Mouse (Mus musculus): ENCODE measurements around the gene Laptm4a. TPM values are rescaled to one million over a fixed set of nuclear protein-coding genes. Genes with fewer than 3 reads are reported as not detected.
"Not testable (repeated sequence)": the region's sequence is repeated elsewhere in the genome, so short reads cannot be mapped to it uniquely, and the experiment has no call there.

The Laptm4a gene
- total and polyA plus RNA-seq, 2 experiments: 155 to 197 TPM

DNA sequence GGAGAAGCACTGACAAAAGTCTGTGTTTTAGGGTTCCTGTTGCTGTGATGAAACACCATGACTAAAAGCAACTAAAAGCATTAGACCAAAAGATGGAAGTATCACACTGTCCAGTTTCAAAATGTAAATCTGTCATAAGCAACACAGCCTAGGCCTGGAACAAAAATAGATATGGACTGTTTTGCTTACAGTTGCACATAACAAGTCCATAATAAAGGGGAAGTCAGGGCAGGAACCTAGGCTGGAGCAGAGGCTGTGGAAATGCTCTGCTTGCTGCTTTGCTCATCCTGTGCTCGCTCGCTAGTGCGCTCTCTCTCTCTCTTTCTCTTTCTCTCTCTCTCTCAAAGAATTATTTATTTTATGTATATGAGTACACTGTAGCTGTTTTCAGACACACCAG lies 6.2 kb downstream of the Laptm4a start:
- H3K27me3 ChIP-seq (ENCODE audit: control insufficient read depth, insufficient read depth, low read length): no peaks in the 10 kb centered on the region
- peaks cover 9% of the 10 kb centered on the region for H3K36me3 ChIP-seq (ENCODE audit: control insufficient read depth, insufficient read depth, low read length)
- no peak overlapping the region for H3K4me3 ChIP-seq (ENCODE audit: insufficient read depth, low read depth, low read length)
- H3K27ac ChIP-seq (replicated peaks; ENCODE audit: insufficient read depth, low read depth, low read length): no peak overlapping the region
- no peak for TF ChIP-seq CTCF (IDR thresholded peaks at IDR 0.05; ENCODE audit: low read depth, low read length)
- no peak for TF ChIP-seq POLR2A (IDR thresholded peaks at IDR 0.05; ENCODE audit: extremely low read depth, insufficient read depth, low read length)
- WGBS: 73% methylated on average over 3 of the region's 3 CpGs
- DNase-seq (ENCODE audit: extremely low read depth, low read depth, low spot score): peak; percentile 52
- peaks cover 32% of the 10 kb centered on the region for H3K4me1 ChIP-seq (ENCODE audit: control insufficient read depth, insufficient read depth, low read length)
- H3K79me2 ChIP-seq (ENCODE audit: control insufficient read depth, insufficient read depth, low read length): peaks cover 35% of the 10 kb centered on the region; the same call in 1 of the 2 replicates
- no peak overlapping the region for H3K9ac ChIP-seq (ENCODE audit: low read depth, low read length)

DNA sequence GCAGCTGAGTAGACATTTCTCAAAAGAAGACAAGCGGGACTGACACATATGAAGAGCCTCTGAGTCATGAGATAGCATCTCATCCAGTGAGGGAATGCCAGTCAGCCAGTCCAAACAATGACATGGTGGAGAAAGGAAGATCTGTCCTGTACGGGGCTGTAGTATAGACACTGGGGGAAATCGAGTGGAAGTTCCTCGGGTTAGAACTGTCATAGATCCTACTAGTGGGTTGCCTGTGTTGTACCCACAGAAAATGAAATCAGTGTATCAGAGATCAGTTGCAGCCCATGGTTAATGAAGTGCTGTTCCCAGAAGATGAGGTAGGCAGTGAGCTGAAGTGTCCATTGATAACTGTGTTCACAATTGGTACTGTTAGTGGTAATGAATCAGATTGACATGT lies 7.3 kb downstream of the Laptm4a start:
- no peak for DNase-seq (ENCODE audit: extremely low read depth, low read depth, low spot score)
- Histone ChIP-seq H3K27ac (replicated peaks; ENCODE audit: insufficient read depth, low read depth, low read length) (no peak overlapping the region), H3K4me1 (ENCODE audit: control insufficient read depth, insufficient read depth, low read length) (peaks cover 24% of the 10 kb centered on the region), H3K9ac (ENCODE audit: low read depth, low read length) (no peak overlapping the region), H3K36me3 (ENCODE audit: control insufficient read depth, insufficient read depth, low read length) (peaks cover 12% of the 10 kb centered on the region), H3K79me2 (ENCODE audit: control insufficient read depth, insufficient read depth, low read length) (peaks cover 31% of the 10 kb centered on the region; the same call in 1 of the 2 replicates), H3K27me3 (ENCODE audit: control insufficient read depth, insufficient read depth, low read length) (no peaks in the 10 kb centered on the region), H3K4me3 (ENCODE audit: insufficient read depth, low read depth, low read length) (no peak overlapping the region)
- TF ChIP-seq CTCF (IDR thresholded peaks at IDR 0.05; ENCODE audit: low read depth, low read length) (no peak), POLR2A (IDR thresholded peaks at IDR 0.05; ENCODE audit: extremely low read depth, insufficient read depth, low read length) (no peak)
- WGBS: 77% methylated on average over 4 of the region's 4 CpGs

DNA sequence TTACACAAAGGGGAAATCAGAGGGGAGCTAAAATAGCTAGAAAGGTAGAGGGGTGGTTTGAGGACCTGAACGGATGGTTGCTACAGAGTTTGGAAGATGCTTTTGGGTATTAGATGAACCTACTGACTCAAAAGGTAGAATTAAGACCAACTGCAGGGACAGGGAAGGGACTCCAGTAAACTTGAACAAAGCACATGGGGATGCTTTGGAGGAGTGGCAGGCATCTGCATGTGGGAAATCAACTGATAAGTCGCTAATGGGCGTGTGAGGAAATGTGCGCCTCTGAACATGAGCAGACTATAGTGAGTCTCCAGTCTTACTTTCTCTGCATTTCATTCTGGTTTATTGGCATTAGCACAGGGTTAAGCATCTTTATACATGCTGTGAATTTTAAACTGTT lies 9.6 kb downstream of the Laptm4a start:
- H3K9ac ChIP-seq (ENCODE audit: low read depth, low read length): no peak overlapping the region
- no peak for TF ChIP-seq POLR2A (IDR thresholded peaks at IDR 0.05; ENCODE audit: extremely low read depth, insufficient read depth, low read length)
- no peak for TF ChIP-seq CTCF (IDR thresholded peaks at IDR 0.05; ENCODE audit: low read depth, low read length)
- H3K27me3 ChIP-seq (ENCODE audit: control insufficient read depth, insufficient read depth, low read length): no peaks in the 10 kb centered on the region
- peaks cover 19% of the 10 kb centered on the region; the same call in 1 of the 2 replicates for H3K79me2 ChIP-seq (ENCODE audit: control insufficient read depth, insufficient read depth, low read length)
- DNase-seq (ENCODE audit: extremely low read depth, low read depth, low spot score): no peak
- H3K36me3 ChIP-seq (ENCODE audit: control insufficient read depth, insufficient read depth, low read length): peaks cover 30% of the 10 kb centered on the region
- no peak overlapping the region for H3K27ac ChIP-seq (replicated peaks; ENCODE audit: insufficient read depth, low read depth, low read length)
- WGBS: 75% methylated on average over 4 of the region's 4 CpGs
- H3K4me3 ChIP-seq (ENCODE audit: insufficient read depth, low read depth, low read length): no peak overlapping the region
- peaks cover 17% of the 10 kb centered on the region for H3K4me1 ChIP-seq (ENCODE audit: control insufficient read depth, insufficient read depth, low read length)

DNA sequence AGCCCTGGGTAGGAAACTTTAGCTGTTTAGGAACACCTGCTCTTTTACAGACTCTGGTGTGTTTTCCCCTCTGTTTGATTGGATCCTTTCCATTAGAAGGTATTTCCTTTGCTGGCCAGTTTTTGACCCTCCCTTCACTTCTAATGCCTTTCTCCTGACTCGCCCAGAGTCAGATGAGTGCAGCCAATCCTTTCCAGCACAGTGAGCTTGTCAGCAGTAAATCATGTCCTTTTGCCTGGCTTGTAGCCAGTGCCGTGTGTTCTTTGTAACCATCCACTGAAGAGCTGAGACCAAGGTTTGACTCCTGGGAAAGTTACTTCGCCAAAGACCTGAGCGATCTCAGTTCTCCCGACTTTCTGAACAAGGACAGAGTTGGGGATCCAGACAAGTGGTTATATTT lies 13.9 kb downstream of the Laptm4a start:
- peaks cover 56% of the 10 kb centered on the region for H3K36me3 ChIP-seq (ENCODE audit: control insufficient read depth, insufficient read depth, low read length)
- 70% methylated on average over 5 of the region's 5 CpGs for WGBS
- no peak for DNase-seq (ENCODE audit: extremely low read depth, low read depth, low spot score)

DNA sequence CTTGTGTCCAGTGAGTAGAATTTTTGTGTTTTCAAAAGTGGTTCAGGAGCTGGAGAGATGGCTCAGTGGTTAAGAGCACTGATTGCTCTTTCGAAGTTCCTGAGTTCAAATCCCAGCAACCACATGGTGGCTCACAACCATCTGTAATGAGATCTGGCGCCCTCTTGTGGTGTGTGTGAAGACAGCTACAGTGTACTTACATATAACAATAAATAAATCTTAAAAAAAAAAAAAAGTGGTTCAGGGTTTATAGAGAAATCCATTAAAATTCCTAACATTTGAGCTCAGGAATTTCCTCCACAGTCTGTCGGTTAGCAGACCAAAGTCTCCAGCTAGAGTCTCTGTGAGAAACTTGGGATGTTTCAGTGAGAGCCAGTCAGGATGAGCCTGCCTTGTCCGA lies 14.7 kb downstream of the Laptm4a start:
- H3K4me1 ChIP-seq (ENCODE audit: control insufficient read depth, insufficient read depth, low read length); H3K9ac ChIP-seq (ENCODE audit: low read depth, low read length); H3K79me2 ChIP-seq (ENCODE audit: control insufficient read depth, insufficient read depth, low read length); H3K27me3 ChIP-seq (ENCODE audit: control insufficient read depth, insufficient read depth, low read length); H3K4me3 ChIP-seq (ENCODE audit: insufficient read depth, low read depth, low read length); H3K27ac ChIP-seq (replicated peaks; ENCODE audit: insufficient read depth, low read depth, low read length): not testable (repeated sequence)
- TF ChIP-seq CTCF (IDR thresholded peaks at IDR 0.05; ENCODE audit: low read depth, low read length): 0 out of 2 replicates have a peak, but pooled peaks have one; percentile 3
- DNase-seq (ENCODE audit: extremely low read depth, low read depth, low spot score): peak; percentile 26
- H3K36me3 ChIP-seq (ENCODE audit: control insufficient read depth, insufficient read depth, low read length): peaks cover 56% of the 10 kb centered on the region
- 82% methylated on average over 4 of the region's 4 CpGs for WGBS

More for the DNA sequence above, 13.9 kb downstream of the Laptm4a start:
- no peak overlapping the region for H3K27ac ChIP-seq (replicated peaks; ENCODE audit: insufficient read depth, low read depth, low read length)
- peaks cover 9% of the 10 kb centered on the region for H3K4me1 ChIP-seq (ENCODE audit: control insufficient read depth, insufficient read depth, low read length)
- H3K79me2 ChIP-seq (ENCODE audit: control insufficient read depth, insufficient read depth, low read length): peaks cover 5% of the 10 kb centered on the region; the same call in 1 of the 2 replicates
- no peak overlapping the region for H3K4me3 ChIP-seq (ENCODE audit: insufficient read depth, low read depth, low read length)
- no peak overlapping the region for H3K9ac ChIP-seq (ENCODE audit: low read depth, low read length)
- no peaks in the 10 kb centered on the region for H3K27me3 ChIP-seq (ENCODE audit: control insufficient read depth, insufficient read depth, low read length)
- no peak for TF ChIP-seq POLR2A (IDR thresholded peaks at IDR 0.05; ENCODE audit: extremely low read depth, insufficient read depth, low read length)
- TF ChIP-seq CTCF (IDR thresholded peaks at IDR 0.05; ENCODE audit: low read depth, low read length): no peak

DNA sequence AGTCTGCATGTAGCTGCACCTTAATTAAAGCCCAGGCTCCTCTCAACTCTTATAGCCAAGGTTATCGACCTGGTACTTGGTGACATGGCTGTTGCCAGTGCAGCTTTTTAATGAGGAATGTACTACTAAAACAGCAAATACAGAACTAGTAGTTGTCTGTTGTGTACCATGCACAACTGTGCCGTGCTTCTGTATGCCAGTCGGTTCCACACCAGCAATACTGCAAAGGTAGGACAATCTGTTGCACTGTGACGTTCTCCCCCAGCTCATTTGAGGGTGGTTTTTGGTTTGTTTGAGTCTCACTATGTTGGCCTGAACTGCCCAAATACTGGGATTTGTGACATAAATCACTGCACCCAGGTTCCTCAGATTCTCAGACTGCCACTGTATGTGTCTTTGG lies 18.0 kb downstream of the Laptm4a start:
- Histone ChIP-seq H3K79me2 (ENCODE audit: control insufficient read depth, insufficient read depth, low read length) (no peaks in the 10 kb centered on the region), H3K4me3 (ENCODE audit: insufficient read depth, low read depth, low read length) (no peak overlapping the region), H3K9ac (ENCODE audit: low read depth, low read length) (no peak overlapping the region), H3K36me3 (ENCODE audit: control insufficient read depth, insufficient read depth, low read length) (peaks cover 43% of the 10 kb centered on the region), H3K27me3 (ENCODE audit: control insufficient read depth, insufficient read depth, low read length) (no peaks in the 10 kb centered on the region), H3K4me1 (ENCODE audit: control insufficient read depth, insufficient read depth, low read length) (no peaks in the 10 kb centered on the region), H3K27ac (replicated peaks; ENCODE audit: insufficient read depth, low read depth, low read length) (no peak overlapping the region)
- DNase-seq (ENCODE audit: extremely low read depth, low read depth, low spot score): no peak
- no peak for TF ChIP-seq POLR2A (IDR thresholded peaks at IDR 0.05; ENCODE audit: extremely low read depth, insufficient read depth, low read length)
- no peak for TF ChIP-seq CTCF (IDR thresholded peaks at IDR 0.05; ENCODE audit: low read depth, low read length)
- 95% methylated on average over 4 of the region's 4 CpGs for WGBS
